Mouse (Mus musculus) heart, adult 2 months (tissue): ENCODE results near the gene Hspb11. TPM values are rescaled to one million over a fixed set of nuclear protein-coding genes. Genes with fewer than 3 reads are reported as not detected.

Source experiments
- DNase-seq, 2 experiments: peaks; one replicate each; pipeline ENCODE4 v3.0.0; 2021
- H3K27ac ChIP-seq: fragments of 200-600 bp; 2 replicates; pipeline ENCODE4 v1.8.1; 2022
- H3K27me3 ChIP-seq: fragments of 200-500 bp; 2 replicates; pipeline ENCODE4 v1.6.1; 2012; ENCODE audit warnings: mild to moderate bottlenecking, low read length, inconsistent platforms, mixed read lengths; ENCODE audit not compliant: control insufficient read depth, insufficient read depth
- H3K36me3 ChIP-seq: fragments of 200-500 bp; 2 replicates; pipeline ENCODE4 v1.6.1; 2012; ENCODE audit warnings: low read length, inconsistent platforms; ENCODE audit not compliant: control insufficient read depth, insufficient read depth
- H3K4me1 ChIP-seq: fragments of 200-500 bp; 2 replicates; pipeline ENCODE4 v1.6.1; 2011; ENCODE audit warnings: low read length; ENCODE audit not compliant: control insufficient read depth, insufficient read depth
- H3K4me3 ChIP-seq: fragments of 200-600 bp; 2 replicates; pipeline ENCODE4 v1.8.1; 2022
- H3K79me2 ChIP-seq: fragments of 200-500 bp; replicated peaks from 2 replicates; pipeline ENCODE4 v1.6.1; 2012; ENCODE audit warnings: mild to moderate bottlenecking, inconsistent platforms, low read length, moderate library complexity, mixed read lengths; ENCODE audit not compliant: control insufficient read depth, insufficient read depth
- H3K9ac ChIP-seq: fragments of 200-500 bp; 2 replicates; pipeline ENCODE4 v1.6.1; 2012; ENCODE audit warnings: low read depth, mild to moderate bottlenecking, control low read depth, inconsistent platforms, low read length, mixed read lengths
- CTCF ChIP-seq: fragments of 200-600 bp; IDR thresholded peaks from 2 replicates; pipeline ENCODE4 v1.8.1; 2022; ENCODE audit warnings: antibody characterized with exemption, mild to moderate bottlenecking, moderate library complexity
- EP300 ChIP-seq: fragments of 200-500 bp; IDR thresholded peaks from 2 replicates; pipeline ENCODE4 v1.6.1; 2011; ENCODE audit warnings: low read depth, low read length, control low read depth; ENCODE audit not compliant: insufficient read depth
- POLR2A ChIP-seq: fragments of 200-500 bp; IDR thresholded peaks from 2 replicates; pipeline ENCODE4 v1.6.1; 2011; ENCODE audit warnings: mild to moderate bottlenecking, low read depth, low read length, control low read depth; ENCODE audit not compliant: insufficient read depth
- WGBS: fragments of 180-500 bp; shearing (Covaris S2); methylation state at CpG from one replicate; pipeline ENCODE4 v1.1.7; 2018; 5-methylcytosine and 5-hydroxymethylcytosine counted together
- intact Hi-C: fragments of 180-260 bp; cut with DNase I; formaldehyde crosslinking; loops from one replicate; pipeline ENCODE4 v1.15.1; 2025
- polyA plus RNA-seq: library from polyadenylated mRNA; depleted of rRNA; stranded (reverse); fragments of >200 nt; gene quantifications from 2 replicates; pipeline ENCODE4 v1.2.3, GENCODE M21; 2012
- total RNA-seq, 2 experiments: library from RNA; stranded (reverse); gene quantifications; 2 replicates each; pipeline ENCODE4 v1.2.3; 2021

Hspb11 gene
- total and polyA plus RNA-seq, 3 experiments = 2.3 to 11.3 (median 9.4) TPM

DNA sequence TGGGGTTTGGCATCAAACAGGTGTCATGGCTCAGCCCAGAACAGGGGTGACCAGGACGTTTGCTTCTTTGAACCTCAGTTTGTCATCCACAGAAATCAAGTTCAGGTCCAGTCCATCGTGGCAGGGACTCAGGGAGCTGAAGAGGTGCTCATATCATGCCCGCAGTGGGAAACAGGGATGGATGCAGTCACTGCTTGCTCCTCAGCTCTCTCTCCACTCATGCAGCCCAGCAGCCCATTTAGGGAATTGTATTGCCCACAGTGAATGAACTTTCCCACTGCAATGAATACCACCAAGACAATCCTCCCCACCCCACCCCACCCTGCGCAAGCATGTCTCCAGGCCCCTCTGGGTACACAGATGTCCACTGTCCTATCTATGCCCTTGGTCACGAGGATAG is 41.5 kb upstream of the Hspb11 start:
- Histone ChIP-seq H3K36me3 (no peaks in the 10 kb centered on the region), H3K27me3 (no peaks in the 10 kb centered on the region), H3K27ac (no peak overlapping the region), H3K4me3 (no peak overlapping the region), H3K4me1 (no peaks in the 10 kb centered on the region), H3K79me2 (no peaks in the 10 kb centered on the region), H3K9ac (no peak overlapping the region)
- intact Hi-C loops = no loop called here
- no peak for DNase-seq
- 77% methylated on average over 5 of the region's 5 CpGs for WGBS
- no peak for TF ChIP-seq EP300
- TF ChIP-seq CTCF = no peak
- no peak for TF ChIP-seq POLR2A

DNA sequence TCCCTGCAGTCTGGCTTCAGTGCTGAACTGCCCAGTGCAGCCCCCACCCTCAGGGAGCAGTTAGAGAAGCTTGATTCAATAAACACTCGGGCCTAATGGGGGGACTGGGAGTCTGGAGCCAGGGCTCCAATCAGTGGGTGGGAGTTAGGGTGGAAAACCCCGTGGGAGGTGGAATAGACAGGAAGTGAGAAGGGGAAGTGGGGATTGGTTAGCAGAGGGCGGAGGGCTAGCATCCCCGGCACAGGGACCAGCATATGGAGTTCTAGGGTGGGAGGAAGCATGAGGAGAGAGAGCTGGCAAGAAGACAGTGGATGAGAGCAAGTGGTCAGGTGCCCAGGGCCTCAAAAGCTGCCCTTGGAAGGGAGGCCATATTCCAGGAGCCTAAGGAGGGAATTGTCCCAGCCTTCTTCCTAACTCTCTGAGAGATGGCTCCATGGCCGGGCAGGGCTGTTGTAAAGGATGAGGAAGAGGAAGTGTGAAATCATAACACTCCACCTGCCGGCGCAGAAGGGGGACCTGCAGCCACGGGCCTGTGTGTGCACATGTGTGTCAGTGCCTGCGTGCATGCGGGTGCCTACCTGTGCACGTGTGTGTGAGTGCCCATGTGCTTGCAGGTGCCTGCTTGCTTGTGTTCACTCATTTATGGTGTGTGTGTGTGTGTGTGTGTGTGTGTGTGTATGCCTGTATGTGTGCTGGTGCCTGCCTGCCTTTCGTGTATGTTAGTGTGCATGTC is 39.9 kb upstream of the Hspb11 start:
- H3K4me1 ChIP-seq = no peaks in the 10 kb centered on the region
- H3K36me3 ChIP-seq = no peaks in the 10 kb centered on the region
- H3K9ac ChIP-seq = no peak overlapping the region
- intact Hi-C loops = no loop called here
- no peaks in the 10 kb centered on the region for H3K27me3 ChIP-seq
- WGBS = 55% methylated on average over 12 of the region's 12 CpGs
- TF ChIP-seq CTCF (no peak), POLR2A (no peak), EP300 (no peak)
- H3K4me3 ChIP-seq = no peak overlapping the region
- H3K27ac ChIP-seq = no peak overlapping the region
- no peaks in the 10 kb centered on the region for H3K79me2 ChIP-seq
- DNase-seq = no peak

DNA sequence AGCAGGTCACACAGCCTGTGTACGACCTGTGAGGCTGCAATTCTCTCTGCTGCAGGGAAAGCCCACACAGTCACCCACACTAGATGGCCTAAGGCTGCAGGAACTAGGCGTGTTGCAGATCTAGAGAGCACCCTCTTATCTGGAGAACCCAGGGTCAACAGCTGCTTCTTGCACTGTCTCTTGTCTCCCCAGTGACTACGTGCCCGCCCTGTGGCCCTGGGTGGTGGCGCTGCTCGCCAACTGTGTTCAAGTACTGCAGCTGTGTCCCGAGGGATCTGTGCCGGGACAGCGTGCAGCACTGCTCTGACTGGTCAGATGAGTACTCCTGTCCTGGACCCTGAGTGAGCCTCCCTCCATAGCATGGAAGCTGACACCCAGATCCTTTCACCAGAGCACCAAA is 35.8 kb upstream of the Hspb11 start:
- no peak overlapping the region for H3K9ac ChIP-seq
- H3K79me2 ChIP-seq = no peaks in the 10 kb centered on the region
- H3K27me3 ChIP-seq = no peaks in the 10 kb centered on the region
- no peak for DNase-seq
- intact Hi-C loops = no loop called here
- H3K27ac ChIP-seq = no peak overlapping the region
- no peak overlapping the region for H3K4me3 ChIP-seq
- 66% methylated on average over 9 of the region's 9 CpGs for WGBS
- H3K4me1 ChIP-seq = no peaks in the 10 kb centered on the region
- TF ChIP-seq CTCF (no peak), POLR2A (no peak), EP300 (no peak)
- no peaks in the 10 kb centered on the region for H3K36me3 ChIP-seq

GRCm38 (mm10) chr4:107221524-107221923 is 31.9 kb upstream of the Hspb11 start:
- Histone ChIP-seq H3K36me3 (no peaks in the 10 kb centered on the region), H3K79me2 (no peaks in the 10 kb centered on the region), H3K9ac (no peak overlapping the region), H3K27ac (no peak overlapping the region), H3K4me1 (no peaks in the 10 kb centered on the region; the same call in 1 of the 2 replicates), H3K4me3 (no peak overlapping the region), H3K27me3 (no peaks in the 10 kb centered on the region)
- intact Hi-C loops = no loop called here
- peak in 1 of 2 experiments; percentile 17 for DNase-seq
- WGBS = 75% methylated on average over 5 of the region's 5 CpGs
- TF ChIP-seq EP300 (no peak), POLR2A (no peak), CTCF (no peak)

DNA sequence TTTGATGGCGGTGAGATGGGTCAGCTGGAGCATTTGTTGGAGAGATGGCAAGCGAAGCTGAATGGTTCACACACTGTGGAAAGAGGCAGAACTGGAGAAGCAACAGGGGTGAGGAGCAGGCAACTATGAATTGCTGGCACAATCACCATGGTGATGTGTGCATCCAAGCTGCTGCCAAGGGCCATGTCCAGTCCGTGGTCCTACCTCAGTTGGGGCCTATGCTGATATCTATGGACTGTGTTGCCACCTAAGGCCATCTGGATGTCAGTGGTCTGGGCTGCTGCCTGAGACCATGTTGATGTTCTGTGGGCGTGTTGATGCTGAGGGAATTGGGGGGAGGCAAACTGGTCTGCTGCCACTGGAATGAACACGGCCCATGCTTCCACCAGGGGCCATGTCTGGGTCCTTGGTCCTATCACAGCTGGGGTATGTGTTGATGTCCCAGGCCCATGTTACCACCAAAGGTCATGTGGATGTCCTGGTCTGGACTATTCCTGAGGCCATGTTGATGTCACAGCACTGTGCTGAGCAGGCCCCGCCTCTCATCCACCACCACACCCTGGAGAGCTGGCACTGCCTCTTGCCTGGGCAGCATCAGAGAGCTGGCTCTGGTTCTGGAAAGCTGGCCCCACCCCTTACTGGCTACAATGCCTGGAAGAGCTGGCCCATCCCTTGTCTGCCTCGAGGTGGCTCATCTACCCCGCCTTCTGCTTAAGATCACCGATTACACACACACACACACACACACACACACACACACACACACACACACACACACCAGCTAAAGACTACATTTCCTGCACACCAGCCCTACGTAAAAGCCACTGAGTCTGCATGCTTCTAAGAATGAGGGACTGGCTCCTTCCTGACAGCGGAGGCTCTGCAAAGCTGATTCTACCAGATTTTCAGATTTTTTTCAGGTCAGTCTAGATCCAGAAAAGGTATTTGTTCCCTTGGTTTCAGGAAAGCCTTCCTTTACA is 29.9 kb upstream of the Hspb11 start:
- 63% methylated on average over 11 of the region's 11 CpGs for WGBS
- Histone ChIP-seq H3K4me1 (no peaks in the 10 kb centered on the region; the same call in 1 of the 2 replicates), H3K9ac (no peak overlapping the region), H3K79me2 (no peaks in the 10 kb centered on the region), H3K27ac (no peak overlapping the region), H3K27me3 (no peaks in the 10 kb centered on the region), H3K4me3 (no peak overlapping the region), H3K36me3 (no peaks in the 10 kb centered on the region)
- intact Hi-C loops = no loop called here
- DNase-seq = peak; percentile 56 to 77
- TF ChIP-seq EP300 = no peak
- no peak for TF ChIP-seq POLR2A
- TF ChIP-seq CTCF = no peak

- Histone ChIP-seq H3K27ac (no peak overlapping the region), H3K36me3 (no peaks in the 10 kb centered on the region), H3K9ac (no peak overlapping the region), H3K79me2 (no peaks in the 10 kb centered on the region), H3K4me3 (no peak overlapping the region), H3K27me3 (no peaks in the 10 kb centered on the region), H3K4me1 (no peaks in the 10 kb centered on the region; the same call in 1 of the 2 replicates)
- TF ChIP-seq POLR2A (no peak), EP300 (no peak)
- intact Hi-C loops = no loop called here
- WGBS = 84% methylated on average over 2 of the region's 2 CpGs
- DNase-seq = no peak
Observed at GRCm38 (mm10) chr4:107226313-107226712, 27.1 kb upstream of the Hspb11 start.
